Mouse (Mus musculus) thymus, postnatal 10 days (tissue): ENCODE data around the gene Keap1.
A peak's percentile ranks its signal among the peaks of the same experiment; 100 is the strongest.
"Not testable (repeated sequence)": the region's sequence is repeated elsewhere in the genome, so short reads cannot be mapped to it uniquely, and the experiment has no call there.

Source experiments
- DNase-seq, 2 experiments: peaks; one replicate each; pipeline ENCODE4 v3.0.0; 2021; ENCODE audit warnings: low spot score in 2 of 2

Gene Keap1

DNA sequence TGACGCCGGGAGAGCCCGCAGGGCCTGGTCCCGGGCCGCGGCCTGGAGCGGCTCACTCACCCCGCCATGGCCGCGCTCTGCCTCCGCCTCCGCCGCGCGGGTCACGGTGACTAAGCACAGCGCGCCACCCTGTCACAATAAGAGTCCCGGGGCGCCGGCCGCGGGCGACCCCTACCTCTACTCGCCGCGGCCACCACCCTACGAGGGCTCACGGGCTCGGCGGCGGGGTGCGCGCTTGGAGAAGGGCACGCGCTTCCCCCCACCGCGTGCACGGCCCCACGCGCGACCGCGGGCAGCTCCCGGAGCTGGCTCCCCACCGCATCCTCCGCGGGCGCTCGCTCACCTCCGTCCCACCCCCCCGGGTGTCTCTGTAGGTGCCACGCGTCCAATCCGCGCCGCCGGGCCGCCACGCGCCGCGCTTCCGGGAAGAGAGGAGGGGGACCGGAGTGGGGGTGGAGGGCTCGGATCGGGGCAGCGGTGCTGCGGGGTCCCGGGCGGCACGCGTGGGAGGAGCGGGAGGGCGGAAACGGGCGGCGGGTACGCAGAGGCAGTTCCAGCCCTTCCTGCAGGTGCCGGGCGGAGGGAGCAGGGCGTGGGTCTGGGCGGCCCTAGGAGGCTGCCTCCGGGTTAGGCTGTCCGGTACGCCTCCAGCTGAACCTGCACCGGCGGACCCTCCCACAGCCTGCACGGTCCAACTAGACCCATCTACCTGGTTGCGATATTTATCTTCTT lies at the start of gene Keap1:
TSS of gene Keap1 (minus strand) at position 629 of the 732 bp plus-strand sequence.
- peak; percentile 83 to 85 for DNase-seq

DNA sequence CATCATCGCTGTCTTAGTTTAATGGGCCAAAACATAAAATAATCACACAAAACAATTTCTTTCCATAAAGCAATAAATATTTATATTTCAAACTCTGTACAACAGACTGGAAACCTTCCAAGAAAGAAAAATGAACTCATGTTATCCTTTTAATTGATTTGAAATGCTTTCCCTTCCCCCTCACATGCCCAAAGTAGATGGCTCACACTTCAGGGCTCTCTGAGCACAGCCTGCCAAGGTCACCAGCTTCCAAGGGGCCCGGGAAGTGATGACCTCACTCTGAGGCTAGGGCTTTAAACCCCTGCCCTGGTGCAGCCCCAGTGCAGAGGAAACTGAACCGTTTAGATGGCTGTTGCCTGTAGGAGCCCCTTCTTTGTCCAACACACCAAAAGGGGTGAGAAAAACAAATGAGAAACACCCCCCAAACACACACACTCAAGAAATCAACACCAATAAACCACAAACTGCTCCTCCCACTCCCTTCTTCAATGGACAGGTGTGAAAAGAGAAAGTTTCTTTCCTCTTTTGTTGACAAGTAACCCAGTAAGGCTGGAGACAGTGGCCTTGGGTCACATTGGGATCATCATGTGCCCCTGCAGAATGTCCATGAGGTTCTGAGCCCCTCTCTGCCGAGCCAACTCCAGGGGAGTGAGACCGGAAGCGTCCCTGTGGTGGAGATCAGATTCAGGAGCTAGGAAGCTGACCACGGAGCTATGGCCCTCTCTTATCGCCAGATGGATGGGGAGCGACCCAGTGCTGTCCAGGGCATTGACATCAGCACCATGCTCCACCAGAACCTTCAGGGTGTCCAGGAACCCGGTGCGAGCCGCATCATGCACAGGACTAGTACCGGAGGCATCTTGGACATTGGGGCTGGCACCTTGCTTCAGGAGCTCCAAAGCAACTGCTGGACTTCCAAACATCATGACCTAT lies 49.5 kb upstream of the Keap1 start:
- peak; percentile 59 for DNase-seq

DNA sequence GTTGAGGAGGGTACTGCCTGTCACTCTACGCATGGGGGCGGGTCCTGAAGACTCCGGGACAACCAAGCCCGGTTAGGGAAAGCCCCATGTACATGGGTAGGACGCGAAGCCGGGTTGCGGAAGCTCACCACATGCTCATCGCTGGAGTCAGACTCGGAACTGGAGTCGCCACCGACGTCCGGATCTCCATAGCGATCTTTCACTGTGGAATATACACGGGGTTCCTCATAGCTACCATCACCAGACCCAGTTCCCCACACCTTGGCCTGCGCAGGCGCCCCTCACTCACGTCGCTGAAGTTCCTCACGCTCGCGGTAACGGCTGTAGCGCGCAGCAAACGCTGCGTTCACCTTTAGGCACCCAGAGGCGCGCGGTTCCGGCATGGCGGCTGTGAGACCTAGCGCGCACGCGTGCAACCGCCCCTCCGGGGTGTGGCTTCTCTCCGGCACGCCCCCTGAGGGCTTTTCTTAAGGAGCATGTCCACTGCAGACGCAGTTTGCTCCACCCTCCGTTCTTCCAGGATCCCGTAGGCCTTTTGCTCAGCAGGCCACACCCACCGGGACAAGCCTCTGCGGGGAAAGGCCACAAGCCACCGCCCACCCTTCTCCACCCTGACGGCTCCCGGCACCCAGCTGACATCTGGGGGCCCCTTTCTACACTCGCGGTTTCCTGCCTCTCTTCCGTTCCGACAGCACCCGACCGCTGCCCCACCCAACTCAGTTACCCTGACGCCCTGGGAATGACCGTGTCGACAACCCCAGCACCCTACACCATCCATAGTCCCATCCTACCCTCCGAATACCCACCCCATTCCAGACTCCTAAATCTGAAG lies 48.6 kb upstream of the Keap1 start, which contains the start of gene Kri1:
TSS of gene Kri1 (minus strand) at position 399 of the 832 bp plus-strand sequence.
- peak; percentile 97 to 99 for DNase-seq

DNA sequence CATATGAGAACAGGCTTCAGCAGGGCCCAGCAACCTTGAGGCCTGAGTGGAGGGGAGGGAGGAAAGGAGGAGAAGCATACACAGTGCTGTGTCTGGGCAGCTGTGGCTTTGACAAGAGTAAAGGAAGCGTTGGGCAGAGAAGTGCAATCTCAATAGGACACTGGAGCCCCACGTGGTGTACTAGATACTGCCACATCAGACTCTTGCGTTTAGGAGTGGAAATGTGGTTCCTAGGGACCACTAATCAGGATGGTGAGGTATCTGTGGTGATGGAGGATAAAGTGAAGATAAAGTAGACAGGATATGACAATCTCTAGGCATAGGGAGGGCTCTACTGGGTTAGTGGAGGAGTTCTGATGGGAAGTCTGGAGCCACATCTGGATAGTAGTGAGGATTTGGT lies 47.6 kb upstream of the Keap1 start:
- no peak for DNase-seq

DNA sequence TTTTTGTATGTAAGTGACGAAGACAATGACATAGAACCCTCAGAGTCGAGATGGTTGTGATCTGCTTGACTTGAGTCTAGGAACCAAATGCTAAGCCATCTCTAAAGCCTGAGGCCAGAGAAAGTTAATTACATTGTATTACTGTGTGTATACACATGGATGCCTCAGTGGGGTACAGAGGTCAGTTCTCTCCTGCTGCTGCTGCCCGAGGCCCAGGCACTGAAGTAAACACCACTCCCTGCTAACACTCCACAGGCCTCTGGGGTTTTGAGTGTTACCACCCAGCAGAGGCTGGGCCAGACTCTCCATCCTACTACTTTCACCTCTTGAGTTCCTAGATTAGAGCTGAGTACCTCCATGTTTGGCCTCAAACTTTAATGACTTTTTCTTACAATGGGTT lies 44.8 kb upstream of the Keap1 start:
- DNase-seq, result no peak

DNA sequence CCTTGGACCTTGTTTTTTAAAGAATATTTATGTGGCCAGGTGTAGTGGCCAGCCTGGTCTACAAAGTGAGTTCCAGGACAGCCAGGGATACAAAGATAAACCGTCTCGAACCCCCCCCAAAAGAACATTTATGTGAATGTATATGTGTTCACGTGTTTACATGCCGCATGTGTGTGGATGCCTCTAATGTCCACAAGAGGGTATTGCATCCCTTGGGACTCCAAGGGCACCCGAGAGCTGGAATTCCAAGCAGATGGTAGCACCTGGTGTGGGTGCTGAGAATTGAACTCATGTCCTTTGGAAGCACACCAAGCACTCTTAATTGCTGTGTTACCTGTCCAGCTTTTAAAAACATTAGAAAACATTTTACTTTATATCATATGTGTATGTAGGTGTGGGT lies 44.4 kb upstream of the Keap1 start:
- DNase-seq, result no peak

DNA sequence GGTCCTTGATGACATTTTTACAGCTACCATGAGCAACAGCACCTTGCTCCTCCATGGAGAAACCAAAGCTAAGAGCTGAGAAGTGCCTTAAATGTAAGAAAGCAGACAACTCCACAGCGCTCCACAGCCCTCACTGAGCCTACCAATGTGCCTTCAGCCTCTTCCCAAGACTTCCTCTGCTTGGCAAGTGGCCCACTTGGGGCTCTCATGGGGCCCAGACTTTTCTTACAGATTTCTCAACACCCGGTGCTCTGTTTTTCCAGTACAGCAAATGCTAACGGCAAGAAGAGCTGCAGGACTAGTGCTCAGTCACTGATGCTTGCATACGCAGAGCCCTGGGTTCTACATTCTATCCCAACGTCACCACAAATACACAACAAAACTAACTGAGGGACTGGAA lies 38.6 kb upstream of the Keap1 start:
- DNase-seq, result no peak

DNA sequence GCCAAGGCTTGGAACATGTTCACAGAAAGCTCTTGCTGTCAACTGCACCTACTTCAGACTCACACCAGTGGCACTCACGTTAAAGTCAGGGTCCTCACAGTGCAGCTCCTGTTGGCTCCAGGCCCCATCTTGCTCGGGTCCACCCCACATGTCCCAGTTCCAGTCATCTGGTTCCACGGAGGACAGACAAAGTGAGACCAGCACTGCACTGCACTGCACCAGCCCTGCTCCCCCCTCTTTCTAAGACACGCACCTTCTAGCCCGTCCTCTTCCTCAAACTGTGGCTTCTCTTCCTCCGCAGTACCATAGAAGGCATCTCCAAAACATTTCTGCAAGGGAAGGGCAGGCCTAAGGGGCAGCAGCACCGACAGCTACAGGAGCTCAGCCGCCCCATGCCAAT lies 37.1 kb upstream of the Keap1 start:
- no peak for DNase-seq

DNA sequence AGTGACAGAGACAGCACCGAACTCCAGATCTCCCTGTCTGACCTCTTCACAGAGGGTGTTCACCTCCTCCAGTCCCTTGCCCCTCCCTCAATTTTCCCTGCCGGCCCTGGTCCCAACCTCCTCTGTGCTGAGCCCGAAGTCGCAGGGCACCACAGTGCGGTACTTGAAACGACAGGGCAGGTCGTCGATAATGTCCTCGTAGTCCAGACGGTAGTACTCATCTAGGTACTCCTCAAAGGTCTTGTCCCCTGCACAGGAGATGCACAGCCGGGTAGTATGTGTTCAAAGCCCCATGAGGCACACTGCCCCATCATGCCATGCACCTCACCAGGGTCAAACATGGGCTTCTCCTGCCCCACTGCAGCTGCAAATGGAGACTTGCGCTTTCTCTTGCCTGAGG lies 36.6 kb upstream of the Keap1 start:
- no peak for DNase-seq

DNA sequence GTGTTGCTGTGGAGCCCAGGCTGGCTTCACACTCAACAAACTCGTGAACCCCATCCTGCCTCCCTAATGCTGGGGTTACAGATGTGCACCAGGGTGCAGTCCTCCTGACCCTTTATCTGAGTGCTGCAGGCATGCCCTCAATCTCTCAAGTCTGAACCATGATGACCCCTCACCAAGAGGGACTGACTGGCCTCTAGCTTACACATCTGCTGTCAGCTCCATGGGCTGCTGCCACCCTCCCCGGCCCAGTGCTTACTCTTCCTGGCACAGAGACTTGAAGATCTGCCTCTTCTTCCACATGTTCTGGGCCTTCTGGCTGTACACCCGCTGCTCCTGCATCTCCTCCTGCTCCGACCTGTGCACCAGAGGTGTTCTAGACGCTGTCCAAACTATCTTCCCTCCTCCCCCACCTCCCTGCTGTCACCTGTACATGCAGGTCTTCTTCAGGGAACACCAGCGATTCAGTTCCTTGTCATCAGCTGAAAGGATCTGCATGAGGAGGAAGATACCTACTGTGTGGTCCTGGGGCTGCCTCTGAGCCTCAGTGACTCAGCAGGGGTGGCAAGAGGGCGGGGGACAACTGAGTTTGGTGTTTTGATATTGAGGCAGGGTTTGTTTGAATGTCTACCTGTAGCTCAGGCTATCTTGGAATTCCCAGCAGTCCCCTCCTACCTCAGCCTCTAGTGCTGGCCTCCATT lies 36.0 kb upstream of the Keap1 start:
- DNase-seq, result no peak

DNA sequence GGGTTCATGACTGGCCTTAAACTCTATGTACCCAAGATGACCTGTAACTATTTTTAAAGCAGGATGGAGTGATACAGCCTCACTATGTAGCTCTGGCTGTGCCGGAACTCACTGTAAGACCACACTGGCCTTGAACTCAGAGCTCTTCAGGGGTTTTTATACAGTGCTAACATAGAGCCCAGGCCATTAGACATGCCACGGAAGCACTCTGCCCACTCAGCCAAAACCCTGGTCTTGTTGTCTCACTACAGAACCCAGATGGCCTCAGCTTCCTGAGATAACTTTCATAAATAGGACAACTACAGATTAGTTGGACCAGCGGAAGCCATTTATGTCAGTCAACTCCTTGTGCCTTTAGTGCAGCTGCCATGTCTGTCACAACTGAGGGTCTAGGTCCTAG lies 35.2 kb upstream of the Keap1 start:
- DNase-seq, result no peak

DNA sequence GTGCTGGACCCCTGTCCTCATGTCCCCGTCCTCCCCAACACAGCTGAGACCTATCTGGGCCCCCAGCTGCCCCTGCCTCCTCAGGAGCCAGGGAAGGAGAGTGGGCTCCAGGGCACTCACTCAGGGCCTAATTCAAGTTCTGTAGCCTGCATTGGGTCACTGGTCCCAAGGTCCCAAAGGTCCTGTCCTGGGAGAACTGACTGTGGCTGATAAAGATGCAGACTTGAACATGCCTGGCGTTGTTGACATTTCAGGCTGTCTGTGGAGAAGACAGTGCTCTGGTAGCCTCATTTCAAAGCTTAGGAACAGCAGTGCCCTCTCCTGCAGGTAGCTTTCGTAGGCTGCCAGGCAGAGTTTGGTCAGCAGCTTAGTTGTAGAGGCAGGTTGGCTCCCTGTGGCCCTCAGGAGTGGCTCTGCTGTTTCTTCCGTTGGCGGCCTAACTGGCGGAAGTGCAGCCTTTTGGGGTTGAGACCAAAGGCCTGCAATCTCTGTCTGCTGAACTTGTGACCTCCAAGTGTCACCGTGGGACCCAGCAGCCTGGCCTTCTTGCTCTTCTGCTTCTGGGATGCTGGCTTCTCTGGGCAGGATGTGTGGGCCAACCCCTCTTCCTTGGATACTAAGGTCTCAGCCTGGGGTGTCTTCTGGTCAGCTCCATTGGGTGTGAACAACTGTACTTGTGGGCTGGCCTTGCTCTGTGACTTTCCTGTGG lies 34.5 kb upstream of the Keap1 start:
- no peak for DNase-seq

DNA sequence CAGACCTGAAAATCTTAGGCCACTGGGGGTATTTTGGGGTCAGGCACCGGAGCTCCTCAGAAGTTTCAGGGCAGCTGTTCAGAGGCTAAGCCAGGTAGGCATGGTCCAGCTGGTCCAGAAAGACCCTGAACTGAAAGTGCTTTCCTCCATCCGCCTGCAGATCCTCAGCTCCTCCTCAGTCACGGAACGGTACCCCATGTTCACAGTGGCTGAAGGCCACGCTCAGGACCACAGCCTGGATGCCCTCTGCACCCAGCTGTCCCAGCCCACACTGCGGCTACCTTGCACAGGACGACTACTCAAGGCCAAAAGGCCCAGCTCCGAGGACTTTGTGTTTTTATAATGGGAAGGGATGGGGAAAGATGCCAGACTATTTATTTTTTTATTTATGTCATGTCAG lies 33.9 kb upstream of the Keap1 start:
- no peak for DNase-seq

DNA sequence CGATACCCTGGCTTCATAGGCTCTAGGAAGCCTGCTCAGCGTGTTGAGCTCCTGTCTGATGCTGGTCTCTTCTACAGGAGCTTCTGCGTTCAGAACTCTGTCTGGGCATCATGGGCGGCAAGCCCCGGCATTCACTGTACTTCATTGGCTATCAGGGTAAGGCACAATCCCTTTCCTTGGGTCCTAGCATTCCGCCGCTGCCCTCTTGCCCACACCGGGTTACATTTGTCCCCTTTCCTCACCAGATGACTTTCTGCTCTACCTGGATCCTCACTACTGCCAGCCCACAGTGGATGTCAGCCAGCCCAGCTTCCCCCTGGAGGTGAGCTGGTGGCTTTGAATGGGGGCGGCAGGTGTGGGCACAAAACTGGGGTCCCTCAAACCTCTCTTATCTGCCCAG lies 33.2 kb upstream of the Keap1 start:
- DNase-seq, result no peak

DNA sequence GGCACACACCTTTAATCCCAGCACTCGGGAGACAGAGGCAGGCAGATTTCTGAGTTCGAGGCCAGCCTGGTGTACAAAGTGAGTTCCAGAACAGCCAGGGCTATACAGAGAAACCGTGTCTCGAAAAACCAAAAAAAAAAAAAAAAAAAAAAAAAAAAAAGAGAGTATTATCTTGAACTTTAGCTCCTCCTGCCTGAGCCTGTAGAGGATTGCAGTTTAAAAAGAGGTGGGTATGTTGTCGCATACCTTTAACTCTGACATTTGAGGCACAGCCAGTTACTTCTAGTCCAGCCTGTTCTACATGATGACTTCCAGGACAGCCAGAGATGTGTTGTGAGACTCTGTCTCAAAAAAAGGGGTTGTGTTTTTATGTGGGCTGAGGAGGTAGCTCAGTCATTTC lies 30.4 kb upstream of the Keap1 start:
- DNase-seq, result not testable (repeated sequence)

DNA sequence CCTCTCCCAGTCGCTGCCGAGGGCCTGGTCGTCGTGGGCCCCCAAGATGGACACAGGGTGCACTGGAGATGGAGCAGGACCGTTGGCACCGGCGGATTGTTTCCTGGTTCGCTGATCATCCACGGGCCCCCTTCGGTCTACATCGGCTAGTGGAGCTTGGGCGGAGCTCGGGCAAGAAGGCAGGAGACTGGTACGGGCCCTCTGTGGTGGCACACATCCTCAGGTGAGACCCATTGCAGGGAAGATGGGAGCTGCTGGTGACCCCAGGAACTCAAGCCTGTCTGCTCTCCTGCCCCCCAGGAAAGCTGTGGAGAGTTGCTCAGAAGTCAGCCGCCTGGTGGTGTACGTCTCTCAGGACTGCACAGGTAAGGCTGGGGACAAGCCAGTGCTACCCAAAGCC lies 29.1 kb upstream of the Keap1 start:
- no peak for DNase-seq

DNA sequence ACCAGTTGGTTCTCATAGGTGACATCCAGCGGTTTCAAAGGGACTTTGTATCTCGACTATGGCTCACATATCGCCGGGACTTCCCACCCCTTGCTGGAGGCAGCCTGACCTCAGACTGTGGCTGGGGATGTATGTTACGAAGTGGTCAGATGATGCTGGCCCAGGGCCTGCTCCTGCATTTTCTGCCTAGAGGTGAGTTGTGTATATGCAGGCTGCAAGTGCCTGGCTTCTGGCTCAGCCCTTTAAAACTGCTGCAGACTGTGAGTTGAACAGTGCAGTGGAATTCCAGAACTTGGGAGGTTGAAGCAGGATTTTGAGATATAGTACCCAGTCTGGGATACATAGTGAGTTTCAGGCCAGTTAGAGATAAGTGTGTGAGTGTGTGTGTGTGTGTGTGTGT lies 27.7 kb upstream of the Keap1 start:
- no peak for DNase-seq

DNA sequence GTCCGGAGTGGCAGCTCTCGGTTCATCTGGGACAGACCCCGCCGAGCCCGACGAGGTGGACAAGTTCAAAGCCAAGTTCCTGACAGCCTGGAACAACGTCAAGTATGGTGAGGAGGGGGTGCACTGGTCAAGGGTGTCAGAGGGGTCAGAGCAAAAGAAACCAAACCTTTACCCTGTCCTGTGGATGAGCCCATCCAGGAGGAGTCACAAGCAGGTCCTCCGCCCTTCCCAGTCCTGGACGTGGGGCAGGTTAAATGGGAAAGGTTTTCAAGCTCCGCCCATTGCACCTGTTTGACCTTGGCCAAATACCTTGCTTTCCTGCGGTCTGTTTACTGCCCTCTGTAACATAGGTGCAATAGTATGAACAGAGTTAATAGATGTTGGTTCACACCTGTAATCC lies 26.4 kb upstream of the Keap1 start:
- no peak for DNase-seq

DNA sequence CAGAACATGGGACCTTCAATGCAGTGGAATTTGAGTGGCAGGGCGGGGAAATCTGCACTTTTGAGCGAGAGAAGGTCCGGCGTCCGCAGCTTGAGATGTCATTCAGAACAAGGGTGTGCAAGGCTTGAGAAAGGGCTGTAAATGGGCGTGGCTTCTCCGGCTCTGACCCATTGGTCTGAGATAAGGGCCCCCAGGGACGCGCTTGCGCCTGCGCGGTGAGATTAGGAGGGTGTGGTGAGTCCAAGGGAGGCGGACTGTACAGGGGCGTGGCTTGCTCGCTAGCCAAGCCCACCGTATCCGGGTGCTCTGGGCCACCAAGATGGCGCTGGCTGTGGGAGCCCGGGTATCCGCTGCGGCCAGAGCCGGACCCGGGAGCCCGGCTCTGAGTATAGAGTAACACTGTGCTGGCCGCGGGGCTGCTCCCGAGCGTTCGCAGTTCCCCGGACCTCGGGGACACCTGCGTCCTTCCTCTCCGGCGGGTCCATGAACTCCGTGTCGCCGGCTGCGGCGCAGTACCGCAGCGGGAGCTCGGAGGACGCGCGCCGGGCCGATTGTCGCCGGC lies 25.9 kb upstream of the Keap1 start, which contains the start of gene Atg4d:
TSS of gene Atg4d (plus strand) at position 294 of the 562 bp plus-strand sequence.
- DNase-seq, result peak; percentile 89 to 90

DNA sequence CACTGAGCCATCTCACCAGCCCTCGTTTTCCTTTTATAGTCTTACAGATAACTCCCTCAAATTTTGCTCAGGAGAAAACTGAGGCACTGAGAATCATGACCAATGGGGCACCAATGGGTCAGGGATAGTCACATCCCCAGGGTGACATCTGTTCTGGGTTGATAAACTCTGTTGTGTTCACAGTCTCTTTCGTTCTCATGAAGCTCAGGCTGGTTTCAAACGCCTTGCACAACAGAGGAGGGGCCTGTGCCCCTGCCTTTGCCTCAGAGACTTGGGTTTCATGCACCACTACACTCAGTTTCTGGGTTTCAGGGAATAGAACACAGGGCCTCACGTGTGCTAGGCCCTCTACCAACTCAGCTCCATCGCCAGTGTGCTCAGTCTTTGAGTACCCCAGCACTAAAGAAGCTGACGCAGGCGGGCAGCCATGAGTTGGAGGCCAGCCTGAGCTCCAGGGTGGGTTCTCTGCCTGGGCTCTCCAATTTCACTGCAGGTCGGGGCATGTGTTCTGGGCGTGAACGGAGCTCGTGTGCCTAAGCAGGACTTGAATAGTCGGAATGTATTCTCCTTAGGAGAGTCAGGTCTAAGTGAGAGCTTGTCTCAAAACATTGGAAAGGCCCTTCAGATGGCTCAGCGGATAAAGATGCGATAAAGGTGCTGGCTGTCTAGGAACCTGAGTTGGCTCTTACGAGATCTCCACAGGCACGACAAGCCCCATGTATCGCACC lies 25.3 kb upstream of the Keap1 start:
- DNase-seq, result no peak
